Mouse (Mus musculus) neural tube, embryonic 15.5 days (tissue): ENCODE results near the gene A630076J17Rik. TPM values are rescaled to one million over a fixed set of nuclear protein-coding genes. Genes with fewer than 3 reads are reported as not detected.

ENCODE experiments used
- ATAC-seq: fragments of 200-750 bp; cut with Nextera tagmentation; 2 replicates; pipeline ENCODE4 v1.8.0; 2017; ENCODE audit warnings: mild to moderate bottlenecking, moderate TSS enrichment, moderate library complexity; ENCODE audit not compliant: low FRiP score
- H3K27ac ChIP-seq: fragments of 300-500 bp; sonication (generic); replicated peaks from 2 replicates; pipeline ENCODE4 v1.5.1; 2015; ENCODE audit warnings: mild to moderate bottlenecking, inconsistent platforms
- H3K27me3 ChIP-seq: fragments of 300-500 bp; sonication (generic); replicated peaks from 2 replicates; pipeline ENCODE4 v1.6.1; 2015; ENCODE audit warnings: inconsistent platforms
- H3K36me3 ChIP-seq: fragments of 300-500 bp; sonication (generic); 2 replicates; pipeline ENCODE4 v1.6.1; 2015; ENCODE audit warnings: inconsistent platforms
- H3K4me1 ChIP-seq: fragments of 300-500 bp; sonication (generic); 2 replicates; pipeline ENCODE4 v1.6.1; 2015; ENCODE audit warnings: inconsistent platforms
- H3K4me2 ChIP-seq: fragments of 300-500 bp; sonication (generic); 2 replicates; pipeline ENCODE4 v1.6.1; 2015; ENCODE audit warnings: inconsistent platforms, mild to moderate bottlenecking, moderate library complexity
- H3K4me3 ChIP-seq: fragments of 300-500 bp; sonication (generic); replicated peaks from 2 replicates; pipeline ENCODE4 v1.5.1; 2015; ENCODE audit warnings: mild to moderate bottlenecking, inconsistent platforms
- H3K9ac ChIP-seq: fragments of 300-500 bp; sonication (generic); replicated peaks from 2 replicates; pipeline ENCODE4 v1.6.1; 2015; ENCODE audit warnings: mild to moderate bottlenecking, inconsistent platforms
- H3K9me3 ChIP-seq: fragments of 300-500 bp; sonication (generic); replicated peaks from 2 replicates; pipeline ENCODE4 v1.6.1; 2016; ENCODE audit warnings: inconsistent platforms
- WGBS: fragments of 180-500 bp; shearing (Covaris S2); methylation state at CpG from one replicate; pipeline ENCODE4 v1.1.7; 2015; ENCODE audit warnings: mixed read lengths; 5-methylcytosine and 5-hydroxymethylcytosine counted together
- polyA plus RNA-seq: library from polyadenylated mRNA; unstranded; fragments of >200 nt; fragmentation: Nextera tagmentation; extraction: Ambion mirVana; gene quantifications from 2 replicates; pipeline ENCODE4 v1.2.1, GENCODE M21; 2015

A630076J17Rik gene
- polyA plus RNA-seq, 1 experiment from 2014 or later, result not detected

DNA sequence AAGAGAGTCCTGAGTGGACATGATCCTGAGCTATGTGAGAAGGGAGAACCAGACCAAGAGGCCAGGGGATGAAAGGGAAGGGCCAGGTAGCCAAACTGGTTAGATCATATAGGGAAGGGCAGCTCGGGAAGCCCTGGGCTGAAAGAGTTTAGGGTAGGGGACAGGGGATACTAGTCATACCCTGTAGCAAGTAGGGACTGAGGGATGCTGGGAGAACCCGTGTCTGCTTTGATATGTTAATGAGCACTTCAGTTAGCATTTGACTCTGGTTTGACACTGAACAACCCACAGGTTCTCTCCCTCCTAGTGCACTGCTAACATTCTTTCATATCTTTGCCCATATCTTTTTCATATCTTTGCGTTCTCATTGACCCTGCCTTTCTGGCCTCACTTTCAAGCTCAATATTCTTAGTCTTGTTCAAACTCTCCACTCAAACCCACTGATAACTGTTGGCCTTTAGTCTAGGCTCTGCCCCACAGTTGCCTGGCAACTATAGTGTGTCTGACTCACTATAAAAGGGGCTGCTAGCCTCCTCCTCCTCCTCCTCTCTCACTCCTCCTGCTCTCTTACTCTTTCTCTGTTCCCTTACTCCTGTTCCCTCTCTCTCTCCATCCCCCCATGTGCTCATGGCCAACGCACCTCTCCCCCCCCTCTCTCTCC, 23.8 kb upstream of the A630076J17Rik start:
- peaks cover 12% of the 10 kb centered on the region for H3K4me1 ChIP-seq
- no peak overlapping the region for H3K4me2 ChIP-seq
- 39% methylated on average over 4 of the region's 4 CpGs for WGBS
- no peak overlapping the region for H3K27ac ChIP-seq
- no peak for ATAC-seq
- no peak overlapping the region for H3K4me3 ChIP-seq
- no peaks in the 10 kb centered on the region for H3K9me3 ChIP-seq
- H3K9ac ChIP-seq, result no peak overlapping the region
- no peaks in the 10 kb centered on the region for H3K36me3 ChIP-seq
- H3K27me3 ChIP-seq, result no peaks in the 10 kb centered on the region

DNA sequence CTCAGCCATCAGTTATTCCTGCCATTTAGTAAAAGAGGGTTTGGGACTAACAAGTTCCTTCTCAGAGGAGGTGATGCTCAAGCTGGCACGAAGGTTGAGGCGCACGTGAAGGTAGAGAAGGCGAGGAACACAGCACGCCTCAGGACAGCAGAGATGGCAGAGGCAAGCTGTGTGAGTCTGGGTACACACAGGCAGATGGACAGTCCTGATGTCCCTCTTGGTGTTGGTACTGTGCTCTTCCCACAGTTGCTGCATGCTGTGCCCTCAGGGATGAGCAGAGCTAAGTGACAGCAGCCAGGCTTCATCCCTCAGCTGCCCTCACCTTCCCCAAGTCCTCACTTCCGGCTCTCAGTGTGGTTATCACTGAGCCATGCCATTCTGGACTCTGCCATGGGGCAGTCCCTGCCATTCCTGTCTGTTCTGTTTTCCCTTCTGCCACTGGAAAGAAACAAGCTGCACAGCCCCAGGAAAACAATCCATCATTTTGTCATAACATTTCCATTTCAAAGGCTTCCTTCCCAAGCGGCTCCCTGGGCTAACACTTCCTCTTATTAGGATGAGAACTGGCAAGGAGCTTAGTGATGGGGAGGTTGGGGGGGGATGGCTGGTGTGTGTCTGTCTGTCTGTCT, 22.7 kb upstream of the A630076J17Rik start:
- Histone ChIP-seq H3K4me2 (no peak overlapping the region), H3K9me3 (no peaks in the 10 kb centered on the region), H3K27ac (no peak overlapping the region), H3K9ac (no peak overlapping the region), H3K4me1 (peaks cover 12% of the 10 kb centered on the region), H3K27me3 (no peaks in the 10 kb centered on the region), H3K36me3 (no peaks in the 10 kb centered on the region), H3K4me3 (no peak overlapping the region)
- ATAC-seq, result no peak
- WGBS, result 59% methylated on average over 7 of the region's 7 CpGs

DNA sequence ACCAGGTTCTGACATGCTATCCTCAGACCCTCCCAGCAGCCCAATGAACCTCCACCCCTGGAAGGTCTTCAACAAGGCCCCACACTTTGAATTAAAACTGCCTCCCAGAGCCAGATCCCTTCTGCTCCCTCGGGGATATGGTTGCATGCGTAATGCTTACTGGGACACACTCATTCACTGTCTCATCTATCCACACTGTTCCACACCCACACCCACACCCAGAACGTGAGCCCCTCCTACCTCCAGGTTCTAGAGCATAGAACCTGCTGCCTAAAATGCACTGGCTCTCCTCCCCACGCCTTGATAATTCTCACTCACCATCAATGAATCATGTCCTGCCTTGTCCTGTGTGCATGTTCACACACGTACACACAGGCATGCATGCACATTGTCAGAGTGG, 15.8 kb upstream of the A630076J17Rik start:
- H3K4me3 ChIP-seq, result no peak overlapping the region
- H3K27ac ChIP-seq, result no peak overlapping the region
- no peak overlapping the region for H3K9ac ChIP-seq
- H3K27me3 ChIP-seq, result no peaks in the 10 kb centered on the region
- no peak for ATAC-seq
- H3K9me3 ChIP-seq, result no peaks in the 10 kb centered on the region
- H3K4me1 ChIP-seq, result no peaks in the 10 kb centered on the region
- no peak overlapping the region for H3K4me2 ChIP-seq
- H3K36me3 ChIP-seq, result no peaks in the 10 kb centered on the region
- 88% methylated on average over 5 of the region's 5 CpGs for WGBS

DNA sequence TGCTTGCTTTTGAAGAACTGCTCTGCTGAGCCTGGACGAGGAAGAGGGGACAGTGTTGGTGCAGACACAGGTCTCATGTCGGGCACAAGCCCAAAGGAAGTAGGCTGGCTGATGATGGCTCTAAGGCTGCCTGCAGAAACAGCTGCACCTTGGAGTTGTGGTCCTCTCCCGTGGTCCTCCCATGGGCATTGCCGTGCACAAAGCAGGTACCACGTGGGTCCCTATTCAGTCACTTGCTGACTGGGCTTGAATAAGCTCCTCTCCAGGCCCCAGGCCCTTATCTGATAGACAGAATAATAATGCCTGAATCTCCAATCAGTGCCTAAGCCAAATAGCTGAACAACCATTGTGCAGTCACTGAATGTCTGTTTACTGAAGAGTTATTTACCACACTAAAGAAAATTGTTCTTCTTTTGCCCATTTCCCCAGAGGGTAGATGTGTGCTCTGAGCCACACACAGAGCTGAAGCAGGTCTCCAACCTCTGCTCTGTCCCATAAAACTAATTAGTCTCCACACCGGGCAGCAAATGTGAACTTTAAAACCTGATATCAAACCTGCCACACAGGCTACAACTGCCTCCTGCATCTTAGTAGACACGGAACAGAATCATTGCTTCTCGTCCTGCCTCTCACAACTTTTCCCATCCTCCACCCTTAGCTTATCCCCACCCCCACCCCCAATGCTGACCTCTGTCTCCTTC, 13.9 kb upstream of the A630076J17Rik start:
- H3K4me3 ChIP-seq, result no peak overlapping the region
- H3K4me1 ChIP-seq, result no peaks in the 10 kb centered on the region
- no peak overlapping the region for H3K4me2 ChIP-seq
- H3K27ac ChIP-seq, result no peak overlapping the region
- WGBS, result 61% methylated on average over 8 of the region's 8 CpGs
- no peaks in the 10 kb centered on the region for H3K27me3 ChIP-seq
- H3K36me3 ChIP-seq, result no peaks in the 10 kb centered on the region
- H3K9me3 ChIP-seq, result no peaks in the 10 kb centered on the region
- no peak for ATAC-seq
- no peak overlapping the region for H3K9ac ChIP-seq

DNA sequence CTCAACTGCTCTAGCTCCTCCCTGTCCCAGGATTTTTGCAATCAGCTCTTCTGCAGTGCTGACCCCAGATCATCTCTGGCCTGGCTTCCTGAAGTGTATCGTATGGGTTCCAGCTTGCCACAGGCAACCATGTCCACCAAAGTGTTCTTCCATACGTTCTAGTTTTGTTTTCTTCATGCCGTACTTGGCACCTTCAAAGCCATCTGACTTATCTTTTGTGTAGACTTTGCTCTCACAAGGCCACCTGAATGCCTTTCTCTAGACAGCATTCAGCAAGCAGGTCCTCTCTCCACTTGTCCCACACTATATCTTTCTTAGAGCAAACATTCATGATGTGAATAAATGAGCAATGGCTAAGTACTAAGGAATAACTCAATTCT, 13.3 kb upstream of the A630076J17Rik start:
- no peak for ATAC-seq
- WGBS, result 90% methylated on average over 3 of the region's 3 CpGs
- Histone ChIP-seq H3K27me3 (no peaks in the 10 kb centered on the region), H3K4me2 (no peak overlapping the region), H3K27ac (no peak overlapping the region), H3K9me3 (no peaks in the 10 kb centered on the region), H3K36me3 (no peaks in the 10 kb centered on the region), H3K4me1 (no peaks in the 10 kb centered on the region), H3K9ac (no peak overlapping the region), H3K4me3 (no peak overlapping the region)

DNA sequence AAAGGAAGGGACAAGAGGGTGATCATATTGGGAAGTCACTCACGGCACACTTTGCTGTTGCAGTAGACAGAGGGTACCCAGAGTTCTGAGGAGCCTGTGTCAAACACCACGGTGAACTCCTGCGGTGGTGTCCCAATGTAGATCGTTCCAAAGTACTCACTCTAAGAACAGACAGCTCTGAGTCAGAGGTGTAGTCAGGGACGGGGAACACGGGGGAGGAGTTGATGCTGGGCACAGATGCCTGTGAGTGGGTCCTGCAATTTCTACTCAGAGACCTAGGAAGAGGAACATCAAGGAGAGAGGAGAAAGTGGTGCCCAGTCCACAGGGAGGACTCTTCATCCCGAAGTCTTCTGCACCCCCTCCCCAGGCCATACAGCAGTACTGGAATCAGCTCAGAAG, 11.8 kb upstream of the A630076J17Rik start:
- H3K4me3 ChIP-seq, result no peak overlapping the region
- no peaks in the 10 kb centered on the region for H3K4me1 ChIP-seq
- H3K9me3 ChIP-seq, result no peaks in the 10 kb centered on the region
- H3K27me3 ChIP-seq, result no peaks in the 10 kb centered on the region
- ATAC-seq, result no peak
- no peak overlapping the region for H3K27ac ChIP-seq
- no peaks in the 10 kb centered on the region for H3K36me3 ChIP-seq
- no peak overlapping the region for H3K4me2 ChIP-seq
- H3K9ac ChIP-seq, result no peak overlapping the region
- 94% methylated on average over 7 of the region's 7 CpGs for WGBS

DNA sequence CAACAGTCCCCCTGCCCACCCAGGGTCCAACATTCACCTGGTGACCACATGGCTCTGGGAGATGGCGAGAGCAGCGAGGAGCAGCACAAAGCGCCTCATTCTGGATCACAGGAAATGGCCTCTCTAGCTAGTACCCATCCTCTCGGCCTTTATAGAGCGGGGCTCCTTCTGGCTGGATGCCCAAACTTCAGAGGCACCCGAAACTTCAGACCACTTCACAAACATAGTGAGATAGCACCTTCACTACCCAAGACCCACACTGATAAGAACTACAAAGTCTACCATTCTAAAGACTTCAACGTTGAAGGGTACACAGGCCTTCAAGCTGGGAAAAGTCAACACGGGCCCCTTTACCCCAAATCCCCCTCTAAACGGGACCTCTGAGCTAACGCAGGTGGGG, 8.8 kb upstream of the A630076J17Rik start, which contains the start of gene Cym:
Cym (minus strand) TSS at position 125 of the 400 bp plus-strand sequence.
- Histone ChIP-seq H3K36me3 (no peaks in the 10 kb centered on the region), H3K9me3 (no peaks in the 10 kb centered on the region), H3K4me1 (no peaks in the 10 kb centered on the region), H3K4me2 (no peak within 1 kb of the TSS), H3K9ac (no peak within 1 kb of the TSS), H3K27ac (no peak within 1 kb of the TSS), H3K4me3 (no peak within 1 kb of the TSS), H3K27me3 (no peaks in the 10 kb centered on the region)
- 86% methylated on average over 10 of the region's 10 CpGs for WGBS
- ATAC-seq, result no peak

DNA sequence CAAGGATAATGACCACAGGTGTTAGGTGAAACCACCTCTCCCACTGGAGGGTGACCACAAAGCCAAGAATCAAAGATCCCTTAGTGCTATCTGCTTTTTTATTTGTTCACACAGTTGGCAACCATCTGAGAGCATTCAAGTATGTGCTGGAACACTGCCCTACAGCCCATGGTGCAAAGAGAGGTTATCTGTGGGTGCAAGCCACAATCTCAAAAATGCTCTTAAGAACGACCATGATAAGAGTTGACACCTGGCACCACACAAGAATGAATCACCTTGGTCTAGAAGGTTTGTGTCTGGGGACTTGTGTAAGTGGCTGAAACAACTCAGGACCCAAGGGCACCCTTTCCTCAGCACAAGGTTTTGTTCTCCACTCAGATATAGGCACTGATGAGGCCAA, 7.2 kb upstream of the A630076J17Rik start:
- H3K36me3 ChIP-seq, result no peaks in the 10 kb centered on the region
- WGBS, result 78% methylated on average over 1 of the region's 1 CpGs
- ATAC-seq, result no peak

DNA sequence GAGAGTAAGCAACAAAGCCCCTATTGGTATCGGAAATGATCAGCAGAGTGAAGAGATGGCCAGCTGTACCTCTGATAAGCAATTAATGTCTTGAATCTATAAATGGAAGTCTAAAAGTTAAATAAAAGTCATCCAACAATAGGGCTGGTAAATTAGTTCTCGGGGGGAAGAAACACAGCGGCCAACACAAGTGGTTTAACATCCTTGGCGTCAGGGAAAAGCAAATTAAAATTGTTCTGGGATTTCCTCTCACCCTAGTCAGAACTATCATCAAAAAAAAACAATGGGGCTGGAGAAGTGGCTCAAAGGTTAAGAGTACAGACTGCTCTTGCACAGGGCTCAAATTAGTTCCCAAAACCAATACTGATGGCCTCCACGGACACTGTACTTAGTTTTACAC, 4.6 kb upstream of the A630076J17Rik start:
- Histone ChIP-seq H3K4me2 (no peak overlapping the region), H3K4me1 (no peaks in the 10 kb centered on the region), H3K27ac (no peak overlapping the region), H3K9ac (no peak overlapping the region), H3K4me3 (no peak overlapping the region), H3K36me3 (no peaks in the 10 kb centered on the region), H3K9me3 (no peaks in the 10 kb centered on the region), H3K27me3 (no peaks in the 10 kb centered on the region)
- 89% methylated on average over 5 of the region's 5 CpGs for WGBS
- no peak for ATAC-seq

More for the DNA sequence above, 7.2 kb upstream of the A630076J17Rik start:
- Histone ChIP-seq H3K27ac (no peak overlapping the region), H3K9me3 (no peaks in the 10 kb centered on the region), H3K4me3 (no peak overlapping the region), H3K27me3 (no peaks in the 10 kb centered on the region), H3K4me2 (no peak overlapping the region), H3K4me1 (no peaks in the 10 kb centered on the region), H3K9ac (no peak overlapping the region)

DNA sequence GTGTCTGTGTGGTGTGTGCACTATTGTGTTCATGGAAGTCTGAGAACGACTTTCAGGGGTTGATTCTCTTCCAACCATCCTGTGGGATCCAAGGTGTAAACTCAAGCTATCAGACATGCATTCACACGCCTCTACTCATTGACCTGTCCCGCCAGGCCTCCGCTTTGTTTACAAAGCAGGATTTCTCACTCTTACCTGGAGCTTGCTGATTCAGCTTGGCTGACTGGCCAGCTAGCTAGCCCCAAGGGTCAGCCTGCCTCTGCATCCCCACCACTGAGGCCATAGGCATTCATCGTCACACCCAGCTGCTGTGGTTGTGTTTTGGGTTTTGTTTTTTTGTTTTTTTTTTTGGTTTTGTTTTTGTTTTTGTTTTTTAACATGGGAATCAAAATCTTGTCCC, 1.2 kb upstream of the A630076J17Rik start:
- ATAC-seq, result no peak
- Histone ChIP-seq H3K27me3 (no peaks in the 10 kb centered on the region; the same call in 1 of the 2 replicates), H3K4me1 (no peaks in the 10 kb centered on the region), H3K4me3 (no peak overlapping the region), H3K9me3 (no peaks in the 10 kb centered on the region), H3K27ac (no peak overlapping the region), H3K36me3 (no peaks in the 10 kb centered on the region), H3K9ac (no peak overlapping the region), H3K4me2 (no peak overlapping the region)
- WGBS, result 80% methylated on average over 5 of the region's 5 CpGs

DNA sequence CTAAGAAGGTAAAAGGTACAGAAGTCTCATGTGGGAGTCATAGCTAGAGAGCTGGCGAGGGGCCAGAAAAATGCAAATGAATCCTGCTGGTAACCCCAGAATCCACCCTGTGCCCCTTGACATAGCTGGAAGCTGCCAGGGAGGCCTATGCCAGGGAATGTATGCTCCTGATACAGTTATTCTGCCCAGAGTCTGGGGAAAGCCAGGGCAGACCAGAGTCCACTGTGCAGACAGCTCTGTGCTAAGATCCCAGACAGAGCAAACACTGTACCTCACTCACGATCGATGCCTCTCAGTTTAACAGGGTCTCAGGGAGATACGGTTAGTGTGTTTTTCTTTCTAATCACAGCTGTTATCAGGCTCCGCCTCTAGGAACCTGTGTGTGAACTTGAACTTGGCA, 592 bp upstream of the A630076J17Rik start:
- H3K4me3 ChIP-seq, result no peak overlapping the region
- no peak for ATAC-seq
- no peaks in the 10 kb centered on the region for H3K36me3 ChIP-seq
- H3K9ac ChIP-seq, result no peak overlapping the region
- H3K4me2 ChIP-seq, result no peak overlapping the region
- no peak overlapping the region for H3K27ac ChIP-seq
- no peaks in the 10 kb centered on the region for H3K9me3 ChIP-seq
- no peaks in the 10 kb centered on the region for H3K4me1 ChIP-seq
- H3K27me3 ChIP-seq, result no peaks in the 10 kb centered on the region; the same call in 1 of the 2 replicates
- WGBS, result 79% methylated on average over 5 of the region's 5 CpGs

DNA sequence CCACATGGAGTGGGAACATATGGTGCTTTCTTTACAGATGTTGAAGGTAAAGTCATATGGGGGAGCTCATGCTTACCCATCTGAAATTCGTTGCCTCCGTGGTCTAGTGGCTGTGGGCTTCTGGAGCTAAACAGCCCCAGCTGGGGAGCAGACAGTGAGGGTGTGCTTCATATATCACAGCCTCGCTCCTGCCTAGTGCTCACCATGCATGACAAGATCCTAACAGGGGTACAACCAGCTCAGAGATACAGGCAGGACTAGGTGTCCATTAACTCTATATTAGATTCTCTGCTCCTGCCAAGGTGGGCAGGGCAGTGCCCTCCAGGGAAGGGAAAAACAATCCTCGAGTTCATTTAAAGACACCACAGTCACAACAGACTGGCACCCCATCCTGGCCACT, 788 bp downstream of the A630076J17Rik start:
- no peak overlapping the region for H3K27ac ChIP-seq
- H3K9ac ChIP-seq, result no peak overlapping the region
- ATAC-seq, result no peak
- H3K36me3 ChIP-seq, result no peaks in the 10 kb centered on the region
- WGBS, result 61% methylated on average over 4 of the region's 4 CpGs
- H3K4me1 ChIP-seq, result no peaks in the 10 kb centered on the region
- no peaks in the 10 kb centered on the region for H3K9me3 ChIP-seq
- no peak overlapping the region for H3K4me2 ChIP-seq
- no peak overlapping the region for H3K4me3 ChIP-seq
- H3K27me3 ChIP-seq, result no peaks in the 10 kb centered on the region; the same call in 1 of the 2 replicates
